Mouse (Mus musculus) adrenal gland, postnatal 14 days (tissue): ENCODE data around the gene Bricd5. TPM values are rescaled to one million over a fixed set of nuclear protein-coding genes. Genes with fewer than 3 reads are reported as not detected.
A peak's percentile ranks its signal among the peaks of the same experiment; 100 is the strongest.

Experiments
- DNase-seq: peaks from one replicate; pipeline ENCODE4 v3.0.0; 2021; ENCODE audit warnings: mixed read lengths
- total RNA-seq: library from RNA; stranded (reverse); gene quantifications from 2 replicates; pipeline ENCODE4 v1.2.3, GENCODE M21; 2021

Gene Bricd5
- total RNA-seq, 1 experiment from 2014 or later, result not detected

GRCm38 (mm10) chr17:24462932-24463331 lies 10.8 kb upstream of the Bricd5 start:
- no peak for DNase-seq

- DNase-seq, result no peak
Measured at GRCm38 (mm10) chr17:24463374-24464133, 10.1 kb upstream of the Bricd5 start.

- DNase-seq, result no peak
Measured at GRCm38 (mm10) chr17:24468636-24469246, 4.9 kb upstream of the Bricd5 start.

- no peak for DNase-seq
Measured at GRCm38 (mm10) chr17:24469336-24469909, 4.3 kb upstream of the Bricd5 start.

GRCm38 (mm10) chr17:24469910-24470602 lies 3.6 kb upstream of the Bricd5 start, which contains the start of the genes E4f1 and Pgp:
E4f1 (minus strand) TSS chr17:24470313.
Pgp (plus strand) TSS chr17:24470392.
- DNase-seq, result peak; percentile 99

GRCm38 (mm10) chr17:24470701-24471527 lies 2.8 kb upstream of the Bricd5 start:
- DNase-seq, result peak; percentile 67

- peak; percentile 88 for DNase-seq
Measured at GRCm38 (mm10) chr17:24472512-24472911, 1.2 kb upstream of the Bricd5 start.

GRCm38 (mm10) chr17:24474557-24474956 lies 873 bp downstream of the Bricd5 start:
- DNase-seq, result no peak

- no peak for DNase-seq
Measured at GRCm38 (mm10) chr17:24475586-24475985, 1.9 kb downstream of the Bricd5 start.

GRCm38 (mm10) chr17:24476022-24476776 lies 2.5 kb downstream of the Bricd5 start:
- DNase-seq, result no peak

- no peak for DNase-seq
Measured at GRCm38 (mm10) chr17:24477053-24477984, 3.6 kb downstream of the Bricd5 start.

- no peak for DNase-seq
Measured at GRCm38 (mm10) chr17:24477985-24478600, 4.4 kb downstream of the Bricd5 start.

GRCm38 (mm10) chr17:24478663-24479380 lies 5.1 kb downstream of the Bricd5 start, which contains the start of gene Mlst8:
Mlst8 (minus strand) TSS chr17:24479078.
- peak; percentile 99 for DNase-seq

GRCm38 (mm10) chr17:24479431-24479830 lies 5.7 kb downstream of the Bricd5 start:
- DNase-seq, result no peak

GRCm38 (mm10) chr17:24480201-24480826 lies 6.6 kb downstream of the Bricd5 start:
- DNase-seq, result no peak

GRCm38 (mm10) chr17:24481027-24481815 lies 7.5 kb downstream of the Bricd5 start:
- DNase-seq, result no peak

GRCm38 (mm10) chr17:24483495-24483894 lies 9.8 kb downstream of the Bricd5 start:
- DNase-seq, result no peak
